Mouse (Mus musculus) stomach, embryonic 14.5 days (tissue): ENCODE results near the gene Lrrc72. TPM values are rescaled to one million over a fixed set of nuclear protein-coding genes. Genes with fewer than 3 reads are reported as not detected.
"Not testable (repeated sequence)": the region's sequence is repeated elsewhere in the genome, so short reads cannot be mapped to it uniquely, and the experiment has no call there.

ENCODE experiments used
- ATAC-seq: fragments of 200-750 bp; cut with Nextera tagmentation; 2 replicates; pipeline ENCODE4 v1.8.0; 2017; ENCODE audit warnings: low read depth, moderate TSS enrichment; ENCODE audit not compliant: insufficient number of reproducible peaks, insufficient read depth, low FRiP score
- H3K27ac ChIP-seq: fragments of 300-500 bp; sonication (generic); 2 replicates; pipeline ENCODE4 v1.5.1; 2014; ENCODE audit warnings: mild to moderate bottlenecking, low read length, moderate library complexity, mixed read lengths
- H3K27me3 ChIP-seq: fragments of 300-500 bp; sonication (generic); 2 replicates; pipeline ENCODE4 v1.6.1; 2014; ENCODE audit warnings: low read length, control low read depth, mixed read lengths; ENCODE audit not compliant: control insufficient read depth, insufficient read depth
- H3K36me3 ChIP-seq: fragments of 300-500 bp; sonication (generic); 2 replicates; pipeline ENCODE4 v1.6.1; 2014; ENCODE audit warnings: mild to moderate bottlenecking, control low read depth, low read length, moderate library complexity, mixed read lengths; ENCODE audit not compliant: control insufficient read depth, insufficient read depth
- H3K4me1 ChIP-seq: fragments of 300-500 bp; sonication (generic); 2 replicates; pipeline ENCODE4 v1.6.1; 2014; ENCODE audit warnings: low read length, control low read depth, mixed read lengths; ENCODE audit not compliant: control insufficient read depth, insufficient read depth
- H3K4me2 ChIP-seq: fragments of 300-500 bp; sonication (generic); replicated peaks from 2 replicates; pipeline ENCODE4 v1.6.1; 2014; ENCODE audit warnings: low read depth, low read length, control low read depth
- H3K4me3 ChIP-seq: fragments of 300-500 bp; sonication (generic); 2 replicates; pipeline ENCODE4 v1.5.1; 2014; ENCODE audit warnings: low read depth, low read length, control low read depth
- H3K9ac ChIP-seq: fragments of 300-500 bp; sonication (generic); replicated peaks from 2 replicates; pipeline ENCODE4 v1.6.1; 2014; ENCODE audit warnings: low read depth, mild to moderate bottlenecking, control low read depth, low read length, moderate library complexity, mixed read lengths
- H3K9me3 ChIP-seq: fragments of 300-500 bp; sonication (generic); 2 replicates; pipeline ENCODE4 v1.6.1; 2016; ENCODE audit warnings: low read depth, low read length, control low read depth; ENCODE audit not compliant: control insufficient read depth
- WGBS: fragments of 180-500 bp; shearing (Covaris S2); extraction: QIAGEN DNeasy Blood & Tissue Kit; methylation state at CpG from one replicate; pipeline ENCODE4 v1.1.7; 2014; 5-methylcytosine and 5-hydroxymethylcytosine counted together
- polyA plus RNA-seq: library from polyadenylated mRNA; unstranded; fragments of >200 nt; fragmentation: Nextera tagmentation; extraction: Ambion mirVana; gene quantifications from 2 replicates; pipeline ENCODE4 v1.2.1, GENCODE M21; 2014

Lrrc72 gene
- polyA plus RNA-seq, 1 experiment from 2014 or later, result not detected

DNA sequence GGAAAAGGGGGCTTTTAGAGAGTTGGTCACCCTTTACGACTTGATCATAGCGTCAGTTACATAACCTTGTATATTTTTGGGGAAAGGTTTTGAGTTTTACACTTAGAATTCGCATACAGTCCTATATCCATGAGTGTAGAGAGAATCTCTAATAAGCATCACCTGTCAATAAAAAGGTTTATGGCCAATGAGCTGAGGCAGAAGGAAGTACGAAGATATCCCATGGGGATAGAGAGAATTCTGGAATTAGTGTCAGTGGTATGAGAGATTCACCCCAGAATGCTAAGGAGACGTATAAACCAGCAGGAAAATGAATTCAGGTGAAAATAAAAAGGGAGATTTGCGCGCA, 45.4 kb downstream of the Lrrc72 start:
- no peaks in the 10 kb centered on the region for H3K27me3 ChIP-seq
- WGBS, result 69% methylated on average over 7 of the region's 7 CpGs
- ATAC-seq, result no peak
- H3K9ac ChIP-seq, result no peak overlapping the region
- H3K4me2 ChIP-seq, result peak overlapping the region; percentile 2; the same call in 1 of the 2 replicates
- no peak overlapping the region for H3K4me3 ChIP-seq
- no peaks in the 10 kb centered on the region for H3K4me1 ChIP-seq
- peak overlapping the region; percentile 49; the same call in 1 of the 2 replicates for H3K27ac ChIP-seq
- no peaks in the 10 kb centered on the region for H3K36me3 ChIP-seq
- H3K9me3 ChIP-seq, result no peaks in the 10 kb centered on the region

DNA sequence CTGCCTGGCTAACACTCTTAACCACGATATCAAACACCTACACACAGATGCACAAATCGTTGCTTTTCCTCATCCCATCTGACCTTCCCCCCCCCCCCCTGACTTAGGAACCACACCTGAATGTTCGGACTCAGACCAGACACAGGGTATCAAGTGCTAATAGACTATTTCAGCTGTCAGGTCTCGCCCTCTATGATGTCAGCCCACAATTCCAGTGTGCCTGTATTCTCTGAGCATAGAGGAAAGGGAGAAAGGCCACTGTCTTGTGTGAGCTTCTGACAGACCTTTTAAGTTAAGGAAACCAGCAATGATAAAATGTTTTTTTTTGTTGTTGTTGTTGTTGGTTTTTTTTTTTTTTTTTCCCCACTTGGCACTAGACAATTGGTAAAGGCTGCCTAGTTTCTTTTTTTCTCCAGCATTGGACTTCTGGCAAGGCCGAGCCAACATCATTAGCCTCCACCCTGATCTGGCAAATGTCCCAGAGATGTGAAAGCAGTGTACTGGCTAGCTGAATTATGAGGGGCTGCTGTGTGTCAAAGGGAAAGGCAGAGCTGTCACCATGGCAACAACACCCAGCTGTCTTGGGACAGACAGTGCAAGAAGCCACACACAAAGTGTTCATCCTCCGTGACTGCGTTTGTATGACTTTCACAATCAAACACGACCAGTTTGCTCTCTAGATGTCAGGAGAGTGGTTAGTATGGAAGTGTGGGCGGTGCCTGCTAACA, 46.0 kb downstream of the Lrrc72 start:
- 42% methylated on average over 9 of the region's 9 CpGs for whole genome bisulfite sequencing
- Histone ChIP-seq H3K4me1 (no peaks in the 10 kb centered on the region), H3K9ac (no peak overlapping the region), H3K36me3 (no peaks in the 10 kb centered on the region), H3K4me2 (peak overlapping the region; percentile 2; the same call in 1 of the 2 replicates), H3K27ac (peak overlapping the region; percentile 27; the same call in 1 of the 2 replicates), H3K4me3 (no peak overlapping the region), H3K27me3 (no peaks in the 10 kb centered on the region), H3K9me3 (no peaks in the 10 kb centered on the region)
- peak; percentile 93; the same call in 1 of the 2 replicates for ATAC-seq

DNA sequence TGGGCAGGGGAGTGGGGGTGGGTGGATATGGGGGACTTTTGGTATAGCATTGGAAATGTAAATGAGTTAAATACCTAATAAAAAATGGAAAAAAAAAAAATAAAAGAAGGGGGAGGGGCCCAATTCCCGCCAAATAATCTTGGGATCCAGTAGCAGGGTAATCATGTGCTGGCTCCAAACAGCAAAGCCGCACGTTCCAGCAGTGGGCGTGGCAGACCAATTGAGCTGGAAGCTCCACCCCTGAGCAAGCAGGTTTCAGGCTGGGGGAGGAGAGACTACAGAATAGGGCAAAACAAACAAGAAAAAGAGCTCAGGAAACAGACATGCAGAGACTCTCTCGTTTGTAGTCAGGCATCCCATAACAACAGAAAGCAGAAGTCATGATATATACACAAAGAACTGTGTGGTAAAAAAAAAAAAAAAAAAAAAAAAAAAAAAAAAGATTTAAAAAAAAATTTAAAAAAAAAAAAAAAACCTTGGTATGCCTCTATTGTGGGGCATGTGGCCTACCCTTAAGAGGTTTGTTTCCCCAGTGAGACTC, 47.5 kb downstream of the Lrrc72 start:
- H3K9me3 ChIP-seq, H3K36me3 ChIP-seq, H3K4me3 ChIP-seq, H3K4me2 ChIP-seq, H3K27ac ChIP-seq, H3K27me3 ChIP-seq, H3K4me1 ChIP-seq, H3K9ac ChIP-seq: not testable (repeated sequence)
- 50% methylated on average over 5 of the region's 5 CpGs for WGBS
- ATAC-seq, result 0 out of 2 replicates have a peak, but pooled peaks have one; percentile 10

DNA sequence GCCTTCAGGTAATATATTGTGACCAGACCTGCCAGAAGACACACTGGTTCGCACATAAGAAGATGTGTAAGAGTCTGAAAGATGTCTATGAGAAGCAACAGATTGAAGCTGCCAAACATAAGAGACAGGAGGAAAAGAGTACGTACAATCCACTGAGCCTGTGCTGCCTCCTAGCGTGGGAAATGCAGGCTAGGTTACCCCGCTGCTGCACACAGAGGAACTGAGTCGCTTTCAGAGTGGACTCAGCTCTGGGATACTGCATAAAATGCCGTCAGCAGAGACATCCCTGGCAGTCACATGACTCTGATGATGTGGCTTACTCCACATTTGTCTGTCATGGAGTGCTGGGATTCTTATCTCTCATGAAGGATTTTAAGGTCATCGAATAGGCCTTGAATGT, 58.2 kb downstream of the Lrrc72 start:
- 96% methylated on average over 7 of the region's 7 CpGs for whole genome bisulfite sequencing
- Histone ChIP-seq H3K4me2 (no peak overlapping the region), H3K4me3 (no peak overlapping the region), H3K9me3 (peaks cover 18% of the 10 kb centered on the region), H3K27me3 (no peaks in the 10 kb centered on the region), H3K27ac (no peak overlapping the region), H3K4me1 (no peaks in the 10 kb centered on the region), H3K36me3 (peaks cover 52% of the 10 kb centered on the region), H3K9ac (no peak overlapping the region)
- no peak for ATAC-seq

DNA sequence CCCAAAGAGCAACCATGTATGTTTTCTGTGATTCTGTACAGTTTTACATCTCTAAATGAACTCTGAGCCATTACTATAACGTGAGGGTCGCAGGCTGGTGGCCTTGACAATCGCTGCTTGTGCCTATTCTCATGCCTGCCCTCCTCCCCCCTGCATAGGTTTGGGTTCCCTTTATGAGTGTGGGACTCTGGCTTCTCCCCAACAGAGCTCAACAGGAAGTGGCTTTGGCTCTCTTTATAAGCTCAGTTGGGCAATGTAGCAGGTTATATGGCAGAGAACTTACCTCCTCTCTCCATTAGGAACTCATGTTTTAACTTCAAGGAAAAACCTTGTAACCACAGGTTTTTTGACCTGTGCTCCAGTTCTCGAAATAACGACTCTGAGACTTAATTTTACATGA, 62.9 kb downstream of the Lrrc72 start:
- Histone ChIP-seq H3K9me3 (no peaks in the 10 kb centered on the region), H3K4me1 (no peaks in the 10 kb centered on the region), H3K9ac (no peak overlapping the region), H3K27me3 (no peaks in the 10 kb centered on the region), H3K36me3 (peaks cover 34% of the 10 kb centered on the region), H3K27ac (no peak overlapping the region), H3K4me2 (no peak overlapping the region), H3K4me3 (no peak overlapping the region)
- WGBS, result 89% methylated on average over 5 of the region's 5 CpGs
- no peak for ATAC-seq

DNA sequence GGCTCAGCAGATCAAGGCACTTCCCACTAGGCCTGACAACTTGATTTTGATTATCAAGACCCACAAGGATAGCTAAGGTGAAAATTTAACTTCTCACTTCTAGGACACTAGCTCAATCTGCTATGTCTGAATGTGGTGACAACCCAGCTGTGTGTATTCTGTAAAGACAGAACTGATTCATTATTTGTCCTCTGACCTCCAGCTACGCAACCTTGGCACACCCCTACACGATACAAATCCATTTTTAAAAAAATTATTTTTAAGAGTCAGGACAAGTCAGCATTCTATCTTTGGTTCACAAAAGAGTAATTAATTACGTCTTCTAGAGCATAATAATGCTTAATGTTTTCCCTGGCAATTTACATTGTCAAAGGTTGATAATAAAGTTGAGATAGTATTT, 63.6 kb downstream of the Lrrc72 start:
- 86% methylated on average over 3 of the region's 3 CpGs for WGBS
- no peak for ATAC-seq
- H3K4me2 ChIP-seq, result no peak overlapping the region
- no peak overlapping the region for H3K27ac ChIP-seq
- no peak overlapping the region for H3K9ac ChIP-seq
- H3K4me3 ChIP-seq, result no peak overlapping the region
- no peaks in the 10 kb centered on the region for H3K27me3 ChIP-seq
- H3K9me3 ChIP-seq, result no peaks in the 10 kb centered on the region
- H3K36me3 ChIP-seq, result peaks cover 27% of the 10 kb centered on the region; the same call in 1 of the 2 replicates
- no peaks in the 10 kb centered on the region for H3K4me1 ChIP-seq

DNA sequence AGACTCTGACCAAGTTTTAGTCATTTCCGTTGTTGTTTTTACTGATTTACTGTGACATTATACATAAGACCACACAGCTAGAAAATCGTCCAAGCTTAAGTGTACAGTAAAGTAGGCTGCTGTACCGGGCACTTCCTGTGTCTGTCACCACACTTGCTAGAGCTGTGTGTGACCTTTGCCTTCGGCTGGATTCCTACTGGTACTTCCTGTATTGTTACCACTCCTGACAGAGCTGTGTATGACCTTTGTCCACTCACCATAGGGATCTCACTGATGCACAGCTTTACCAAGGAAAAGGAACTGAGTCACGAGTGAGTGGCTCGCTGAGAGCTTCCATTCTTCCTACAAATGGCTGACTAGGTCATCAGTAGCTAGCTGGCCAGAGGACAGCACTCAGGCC, 66.1 kb downstream of the Lrrc72 start:
- Histone ChIP-seq H3K36me3 (peaks cover 36% of the 10 kb centered on the region), H3K27ac (no peak overlapping the region), H3K4me3 (no peak overlapping the region), H3K9me3 (no peaks in the 10 kb centered on the region), H3K4me2 (no peak overlapping the region), H3K4me1 (no peaks in the 10 kb centered on the region), H3K27me3 (no peaks in the 10 kb centered on the region), H3K9ac (no peak overlapping the region)
- 79% methylated on average over 6 of the region's 6 CpGs for WGBS
- ATAC-seq, result no peak

DNA sequence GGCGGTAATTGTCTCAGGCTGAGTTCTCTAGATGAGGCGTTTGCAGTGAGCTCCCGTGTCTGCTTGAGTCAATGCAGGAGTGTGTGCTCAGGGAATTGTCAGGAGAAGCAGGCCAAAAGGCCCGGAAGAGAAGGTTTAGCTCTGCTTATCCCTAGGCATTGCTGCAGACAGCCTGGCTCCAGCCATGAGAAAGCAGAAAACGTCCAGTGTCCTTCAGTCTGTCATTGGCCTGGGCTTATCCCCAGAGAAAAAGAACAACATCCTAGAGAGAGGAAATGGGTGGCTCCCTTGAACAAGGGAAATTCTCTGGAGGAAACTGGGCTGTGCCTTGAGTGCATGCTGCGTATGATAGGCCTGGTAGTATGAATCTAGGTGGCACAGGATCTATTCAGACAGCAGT, 70.6 kb downstream of the Lrrc72 start:
- WGBS, result 82% methylated on average over 6 of the region's 6 CpGs
- peaks cover 34% of the 10 kb centered on the region for H3K36me3 ChIP-seq

DNA sequence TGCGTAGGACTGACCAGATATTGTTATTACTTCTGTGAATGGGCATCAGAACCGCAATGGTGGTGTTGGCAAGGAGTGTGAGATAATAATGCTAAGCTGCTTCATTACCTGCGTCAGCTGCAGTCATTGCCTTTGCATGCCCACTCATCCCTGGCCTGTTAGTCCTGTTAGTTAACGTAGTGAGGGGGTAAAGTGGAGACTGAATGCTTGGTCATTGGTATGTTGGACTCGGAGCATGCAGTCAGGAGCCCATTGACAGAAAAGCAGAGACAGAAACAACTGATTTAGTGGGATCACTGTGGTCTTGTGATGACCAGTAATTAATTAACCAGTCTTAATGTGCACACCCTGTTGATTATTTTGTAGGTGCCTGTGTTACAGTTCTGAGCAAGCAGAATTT, 76.0 kb downstream of the Lrrc72 start:
- no peaks in the 10 kb centered on the region for H3K9me3 ChIP-seq
- WGBS, result 91% methylated on average over 5 of the region's 5 CpGs
- peaks cover 42% of the 10 kb centered on the region for H3K36me3 ChIP-seq
- H3K4me1 ChIP-seq, result no peaks in the 10 kb centered on the region
- no peak overlapping the region for H3K4me2 ChIP-seq
- H3K4me3 ChIP-seq, result no peak overlapping the region
- no peak for ATAC-seq
- H3K9ac ChIP-seq, result no peak overlapping the region
- H3K27ac ChIP-seq, result no peak overlapping the region
- H3K27me3 ChIP-seq, result no peaks in the 10 kb centered on the region

More for the DNA sequence above, 70.6 kb downstream of the Lrrc72 start:
- H3K9ac ChIP-seq, result no peak overlapping the region
- H3K9me3 ChIP-seq, result no peaks in the 10 kb centered on the region
- no peak overlapping the region for H3K27ac ChIP-seq
- no peak for ATAC-seq
- H3K4me3 ChIP-seq, result no peak overlapping the region
- H3K4me2 ChIP-seq, result no peak overlapping the region
- no peaks in the 10 kb centered on the region for H3K4me1 ChIP-seq
- H3K27me3 ChIP-seq, result no peaks in the 10 kb centered on the region
